Mouse (Mus musculus) testis, adult 2 months (tissue): Measurements from ENCODE around the gene Cbln1.

Experiments used
- CTCF ChIP-seq: fragments of 200-500 bp; IDR thresholded peaks from 2 replicates; pipeline ENCODE4 v1.5.1; 2012; ENCODE audit warnings: low read depth, mild to moderate bottlenecking, inconsistent platforms, low read length, moderate library complexity; ENCODE audit not compliant: control insufficient read depth, insufficient read depth, insufficient replicate concordance
- POLR2A ChIP-seq: fragments of 200-500 bp; IDR thresholded peaks from 2 replicates; pipeline ENCODE4 v1.6.1; 2012; ENCODE audit warnings: low read depth, mild to moderate bottlenecking, inconsistent platforms, low read length, moderate library complexity; ENCODE audit not compliant: control insufficient read depth

- no peak for TF ChIP-seq CTCF
- no peak for TF ChIP-seq POLR2A
Measured at GRCm38 (mm10) chr8:87471603-87472270, 672 bp downstream of the Cbln1 start.
